Mouse (Mus musculus): Measurements from ENCODE around the gene Ncam2.
A peak's percentile ranks its signal among the peaks of the same experiment; 100 is the strongest.

The Ncam2 gene

DNA sequence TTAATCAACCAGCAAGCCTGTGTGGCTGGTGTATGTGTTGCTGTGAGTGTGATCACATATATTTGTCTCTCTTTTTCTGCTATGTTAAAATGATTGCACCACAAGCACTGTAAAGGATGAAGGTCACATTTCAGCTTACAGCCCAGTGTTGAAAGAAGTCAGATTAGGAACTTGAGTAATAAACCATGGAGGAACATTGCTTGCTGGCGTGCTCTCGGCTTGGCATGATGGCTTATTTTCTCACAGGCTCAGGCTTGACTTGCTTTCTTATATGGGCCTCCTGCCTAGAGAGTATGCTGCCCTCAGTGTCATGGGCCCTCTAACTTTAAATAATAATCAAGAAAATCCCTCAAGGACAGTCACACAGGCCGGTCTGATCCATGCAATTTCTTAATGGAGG, 449.8 kb downstream of the Ncam2 start:
- DNase-seq (ENCODE audit: low read depth, low spot score), result no peak

- peak; percentile 4 for DNase-seq (ENCODE audit: low read depth, low spot score)
Observed at GRCm38 (mm10) chr16:81651550-81651949, 451.1 kb downstream of the Ncam2 start.

GRCm38 (mm10) chr16:81656550-81656949, 456.1 kb downstream of the Ncam2 start:
- DNase-seq (ENCODE audit: low read depth, low spot score), result no peak

DNA sequence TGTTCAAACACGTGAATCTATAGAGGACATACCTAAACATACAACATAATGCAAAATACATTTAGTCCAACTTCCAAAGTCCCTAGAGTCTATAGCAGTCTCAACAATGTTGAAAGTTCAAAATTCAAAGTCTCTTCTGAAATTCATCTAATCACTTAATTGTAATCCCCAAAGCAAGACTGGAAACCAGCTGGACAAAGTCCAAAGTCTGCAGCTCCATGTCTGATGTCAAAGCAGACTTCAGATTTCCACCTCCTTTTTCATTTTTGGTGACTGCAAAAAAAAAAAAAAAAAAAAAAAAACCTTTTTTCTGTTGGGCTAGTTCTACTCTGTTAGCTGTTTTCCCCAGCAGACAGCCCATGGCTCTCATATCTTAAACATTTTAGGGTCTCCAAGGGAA, 473.4 kb downstream of the Ncam2 start:
- no peak for DNase-seq (ENCODE audit: low read depth, low spot score)

GRCm38 (mm10) chr16:81675546-81675945, 475.0 kb downstream of the Ncam2 start:
- no peak for DNase-seq (ENCODE audit: low read depth, low spot score)
